Comparison of ENCODE assay signal across 18 mouse cellular contexts in genomic region chr11:83833517-83833916, GRCm38 (mm10). TPM values are rescaled to one million over a fixed set of nuclear protein-coding genes. Genes with fewer than 3 reads are reported as not detected.
"Had no signal": no experiment of that assay in that cellular context is flagged by ENCODE, and none has a peak within 500 bp of the region (broad histone marks: within the 10 kb centered on the region; RNA-seq: fewer than 3 reads in every experiment).

No protein-coding gene starts in this region.

- ATAC-seq: midbrain, embryonic 16.5 days had no signal

- H3K4me2 ChIP-seq: lung, embryonic 14.5 days; midbrain, embryonic 12.5 days; neural tube, embryonic 12.5 days had no signal

- H3K9ac ChIP-seq: lung, embryonic 14.5 days; midbrain, embryonic 12.5 days; neural tube, embryonic 12.5 days had no signal

- H3K4me1 ChIP-seq: midbrain, embryonic 10.5 days; midbrain, embryonic 12.5 days; neural tube, embryonic 12.5 days had no signal

- DNase-seq: lung, postnatal 10 days; lung, postnatal 4 days; midbrain, embryonic 14.5 days; retina, postnatal 1 day; right cerebral cortex, adult 18-20 months; right cerebral cortex, postnatal 25 days; right cerebral cortex, postnatal 4 days; spleen, adult 18-20 months; thymus, adult 18-20 months; thymus, postnatal 14 days; thymus, postnatal 36 days had no signal

- H3K36me3 ChIP-seq: midbrain, embryonic 10.5 days; midbrain, embryonic 12.5 days; neural tube, embryonic 12.5 days had no signal

- H3K27me3 ChIP-seq: midbrain, embryonic 12.5 days; neural tube, embryonic 12.5 days had no signal

- H3K9me3 ChIP-seq: midbrain, embryonic 10.5 days; midbrain, embryonic 12.5 days; neural tube, embryonic 12.5 days had no signal

- H3K4me3 ChIP-seq: midbrain, embryonic 10.5 days; midbrain, embryonic 12.5 days; myocyte; neural tube, embryonic 12.5 days had no signal

- H3K27ac ChIP-seq: midbrain, embryonic 10.5 days; midbrain, embryonic 12.5 days; neural tube, embryonic 12.5 days had no signal

RNA-seq across cellular contexts. Expression of gene Hnf1b, which starts 16.3 kb away (rescaled TPM):
- polyA plus RNA-seq: midbrain, embryonic 10.5 days; midbrain, embryonic 12.5 days; myocyte; thymus, postnatal 0 days had no signal
